Mouse (Mus musculus) kidney, embryonic 14.5 days (tissue): Measurements from ENCODE around the gene Pbx1. TPM values are rescaled to one million over a fixed set of nuclear protein-coding genes. Genes with fewer than 3 reads are reported as not detected.
A peak's percentile ranks its signal among the peaks of the same experiment; 100 is the strongest.

Experiments used
- ATAC-seq: fragments of 200-750 bp; cut with Nextera tagmentation; 2 replicates; pipeline ENCODE4 v1.8.0; 2017; ENCODE audit warnings: moderate number of reproducible peaks, mild to moderate bottlenecking, moderate TSS enrichment, moderate library complexity; ENCODE audit not compliant: low FRiP score, low TSS enrichment
- H3K27ac ChIP-seq: fragments of 300-500 bp; sonication (generic); 2 replicates; pipeline ENCODE4 v1.5.1; 2014; ENCODE audit warnings: low read depth, mild to moderate bottlenecking, low read length, moderate library complexity, mixed read lengths
- H3K27me3 ChIP-seq: fragments of 300-500 bp; sonication (generic); 2 replicates; pipeline ENCODE4 v1.6.1; 2014; ENCODE audit warnings: mild to moderate bottlenecking, low read length; ENCODE audit not compliant: control insufficient read depth, insufficient read depth
- H3K36me3 ChIP-seq: fragments of 300-500 bp; sonication (generic); 2 replicates; pipeline ENCODE4 v1.6.1; 2014; ENCODE audit warnings: low read length, mixed read lengths; ENCODE audit not compliant: control insufficient read depth, insufficient read depth
- H3K4me1 ChIP-seq: fragments of 300-500 bp; sonication (generic); 2 replicates; pipeline ENCODE4 v1.6.1; 2014; ENCODE audit warnings: low read length, mixed read lengths; ENCODE audit not compliant: control insufficient read depth, insufficient read depth
- H3K4me2 ChIP-seq: fragments of 300-500 bp; sonication (generic); replicated peaks from 2 replicates; pipeline ENCODE4 v1.6.1; 2014; ENCODE audit warnings: low read depth, mild to moderate bottlenecking, low read length
- H3K4me3 ChIP-seq: fragments of 300-500 bp; sonication (generic); 2 replicates; pipeline ENCODE4 v1.5.1; 2014; ENCODE audit warnings: mild to moderate bottlenecking, low read length
- H3K9ac ChIP-seq: fragments of 300-500 bp; sonication (generic); 2 replicates; pipeline ENCODE4 v1.6.1; 2014; ENCODE audit warnings: low read depth, mild to moderate bottlenecking, low read length, moderate library complexity
- H3K9me3 ChIP-seq: fragments of 300-500 bp; sonication (generic); 2 replicates; pipeline ENCODE4 v1.6.1; 2016; ENCODE audit warnings: low read length; ENCODE audit not compliant: control insufficient read depth
- WGBS: fragments of 180-500 bp; shearing (Covaris S2); extraction: QIAGEN DNeasy Blood & Tissue Kit; methylation state at CpG from one replicate; pipeline ENCODE4 v1.1.7; 2014; 5-methylcytosine and 5-hydroxymethylcytosine counted together
- polyA plus RNA-seq: library from polyadenylated mRNA; unstranded; fragments of >200 nt; fragmentation: Nextera tagmentation; extraction: Ambion mirVana; gene quantifications from 2 replicates; pipeline ENCODE4 v1.2.1, GENCODE M21; 2014

Gene Pbx1
- polyA plus RNA-seq, 1 experiment from 2014 or later: 107 TPM

- no peak overlapping the region for H3K9ac ChIP-seq
- no peak overlapping the region for H3K27ac ChIP-seq
- WGBS: 42% methylated on average over 10 of the region's 10 CpGs
- no peak overlapping the region for H3K4me2 ChIP-seq
- peaks cover 56% of the 10 kb centered on the region for H3K4me1 ChIP-seq
- H3K4me3 ChIP-seq: no peak overlapping the region
- no peaks in the 10 kb centered on the region for H3K27me3 ChIP-seq
- H3K9me3 ChIP-seq: no peaks in the 10 kb centered on the region
- peaks cover 2% of the 10 kb centered on the region; the same call in 1 of the 2 replicates for H3K36me3 ChIP-seq
- no peak for ATAC-seq
These were observed 143.1 kb downstream of the Pbx1 start for GRCm38 (mm10) chr1:168288891-168289545.

DNA sequence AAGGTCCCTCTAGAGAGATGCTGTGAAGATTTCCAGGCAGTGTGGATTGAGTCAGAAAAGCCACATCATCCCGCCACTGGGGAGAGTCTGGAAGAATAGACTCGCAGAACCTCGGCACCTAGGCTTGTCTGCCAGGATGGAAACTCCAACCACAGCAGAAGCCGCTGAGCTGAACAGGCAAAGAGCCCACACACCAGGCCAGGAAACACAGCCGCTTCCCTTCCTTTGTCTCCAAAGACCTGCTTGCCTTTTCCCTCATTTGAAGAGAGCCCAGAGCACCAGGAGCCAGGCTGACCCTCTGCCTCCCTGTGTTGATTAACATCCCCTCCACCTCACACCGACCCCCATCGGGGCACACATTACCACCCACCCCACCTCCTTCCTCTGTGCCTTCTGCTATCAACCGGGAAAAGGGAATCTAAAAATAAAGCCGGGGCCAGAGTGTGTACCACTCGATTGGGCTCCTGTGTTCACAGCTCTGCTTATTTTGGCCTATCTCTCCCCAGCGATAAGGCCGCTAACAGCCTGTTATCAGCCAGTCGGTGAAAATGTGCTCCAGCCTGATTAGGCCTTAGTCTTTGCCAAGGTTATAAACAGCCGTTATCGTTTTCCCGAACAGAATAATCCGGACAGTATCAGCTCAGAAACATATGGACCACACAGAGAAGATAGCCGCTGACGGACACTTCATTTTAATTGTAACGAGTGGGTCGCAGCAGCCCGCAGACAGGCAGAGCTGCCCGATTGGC, 144.1 kb downstream of the Pbx1 start:
- peak; percentile 18; the same call in 1 of the 2 replicates for ATAC-seq
- Histone ChIP-seq H3K36me3 (peaks cover 2% of the 10 kb centered on the region; the same call in 1 of the 2 replicates), H3K9me3 (no peaks in the 10 kb centered on the region), H3K4me2 (no peak overlapping the region), H3K4me1 (peaks cover 64% of the 10 kb centered on the region), H3K9ac (no peak overlapping the region), H3K27me3 (no peaks in the 10 kb centered on the region), H3K4me3 (no peak overlapping the region), H3K27ac (peak overlapping the region; percentile 56; the same call in 1 of the 2 replicates)
- WGBS: 53% methylated on average over 23 of the region's 23 CpGs

- Histone ChIP-seq H3K9ac (no peak overlapping the region), H3K27ac (no peak overlapping the region), H3K27me3 (no peaks in the 10 kb centered on the region), H3K4me1 (peaks cover 62% of the 10 kb centered on the region), H3K4me3 (no peak overlapping the region), H3K36me3 (peaks cover 2% of the 10 kb centered on the region; the same call in 1 of the 2 replicates), H3K9me3 (no peaks in the 10 kb centered on the region), H3K4me2 (no peak overlapping the region)
- ATAC-seq: no peak
- 60% methylated on average over 2 of the region's 2 CpGs for WGBS
These were observed 145.0 kb downstream of the Pbx1 start for GRCm38 (mm10) chr1:168286862-168287650.

DNA sequence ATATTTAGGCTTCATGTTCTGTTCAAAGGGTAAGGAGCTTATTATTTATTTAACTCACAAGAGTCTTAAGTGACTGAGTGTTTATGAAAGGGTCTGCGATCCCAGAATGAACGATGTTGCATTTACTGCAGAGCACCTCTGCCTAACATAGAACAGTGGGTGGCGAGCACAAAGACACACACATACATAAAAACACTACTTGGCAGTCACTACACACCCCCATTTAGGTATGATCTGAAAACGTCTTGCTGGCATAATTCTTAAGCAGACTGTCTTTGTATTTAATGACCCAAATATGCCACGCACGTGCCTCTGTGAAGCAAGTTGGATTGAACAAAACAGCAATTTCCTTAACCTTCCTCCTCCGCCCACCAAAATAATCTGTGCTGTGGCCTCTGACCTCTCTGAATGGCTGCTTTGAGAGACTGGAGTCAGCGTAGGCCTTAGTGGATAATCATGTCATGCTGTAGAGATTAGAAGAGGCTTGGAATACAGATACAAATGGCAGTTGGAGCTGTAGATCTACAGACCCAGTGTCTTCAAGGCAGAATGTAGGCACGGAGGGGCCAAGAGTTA, 147.4 kb downstream of the Pbx1 start:
- no peak for ATAC-seq
- Histone ChIP-seq H3K9ac (no peak overlapping the region), H3K36me3 (peaks cover 2% of the 10 kb centered on the region; the same call in 1 of the 2 replicates), H3K27me3 (no peaks in the 10 kb centered on the region), H3K4me2 (no peak overlapping the region), H3K4me1 (peaks cover 43% of the 10 kb centered on the region), H3K4me3 (no peak overlapping the region), H3K27ac (no peak overlapping the region), H3K9me3 (no peaks in the 10 kb centered on the region)
- WGBS: 50% methylated on average over 9 of the region's 9 CpGs

DNA sequence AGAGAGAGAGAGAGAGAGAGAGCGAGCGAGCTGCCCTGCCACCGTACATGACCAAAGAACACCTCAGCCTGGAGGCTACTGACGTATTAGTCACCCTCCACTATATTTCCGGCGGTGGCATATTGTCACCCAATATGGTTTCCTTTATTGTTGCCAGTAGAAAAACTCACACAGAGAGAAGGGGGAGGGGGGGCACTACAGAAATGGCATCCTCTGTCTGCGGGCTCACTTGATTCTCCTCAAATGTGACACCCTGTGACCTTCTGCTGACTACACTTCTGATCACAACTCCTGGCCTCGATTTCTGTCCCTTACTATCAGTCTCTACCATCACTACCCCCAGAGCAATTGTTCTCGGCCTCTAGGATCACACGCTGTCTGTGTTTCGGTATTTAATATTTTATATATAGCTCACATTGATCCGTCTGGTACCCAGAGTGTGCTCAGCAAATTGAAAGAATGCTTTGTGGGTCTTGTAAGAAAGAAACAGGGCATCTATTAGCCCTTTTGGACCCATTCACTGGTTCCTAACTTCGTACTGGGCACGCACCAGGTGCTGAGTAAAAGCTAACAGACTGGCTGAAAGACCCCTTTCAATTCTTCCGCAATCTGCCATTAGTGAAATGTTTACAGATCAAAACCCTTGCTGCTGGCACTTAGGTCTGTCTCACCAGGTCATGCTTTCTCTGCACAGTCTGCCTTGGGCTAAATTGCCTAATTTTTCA, 148.1 kb downstream of the Pbx1 start:
- Histone ChIP-seq H3K9me3 (no peaks in the 10 kb centered on the region), H3K27ac (no peak overlapping the region), H3K4me3 (no peak overlapping the region), H3K4me1 (peaks cover 37% of the 10 kb centered on the region), H3K36me3 (peaks cover 2% of the 10 kb centered on the region; the same call in 1 of the 2 replicates), H3K9ac (no peak overlapping the region), H3K4me2 (no peak overlapping the region), H3K27me3 (no peaks in the 10 kb centered on the region)
- WGBS: 73% methylated on average over 15 of the region's 15 CpGs
- ATAC-seq: no peak

- H3K4me3 ChIP-seq: no peak overlapping the region
- peaks cover 31% of the 10 kb centered on the region for H3K4me1 ChIP-seq
- H3K9ac ChIP-seq: no peak overlapping the region
- no peak overlapping the region for H3K27ac ChIP-seq
- WGBS: 62% methylated on average over 2 of the region's 2 CpGs
- H3K4me2 ChIP-seq: no peak overlapping the region
- no peak for ATAC-seq
- H3K36me3 ChIP-seq: no peaks in the 10 kb centered on the region; the same call in 1 of the 2 replicates
- no peaks in the 10 kb centered on the region for H3K9me3 ChIP-seq
- no peaks in the 10 kb centered on the region for H3K27me3 ChIP-seq
These were observed 148.6 kb downstream of the Pbx1 start for GRCm38 (mm10) chr1:168283421-168283820.

DNA sequence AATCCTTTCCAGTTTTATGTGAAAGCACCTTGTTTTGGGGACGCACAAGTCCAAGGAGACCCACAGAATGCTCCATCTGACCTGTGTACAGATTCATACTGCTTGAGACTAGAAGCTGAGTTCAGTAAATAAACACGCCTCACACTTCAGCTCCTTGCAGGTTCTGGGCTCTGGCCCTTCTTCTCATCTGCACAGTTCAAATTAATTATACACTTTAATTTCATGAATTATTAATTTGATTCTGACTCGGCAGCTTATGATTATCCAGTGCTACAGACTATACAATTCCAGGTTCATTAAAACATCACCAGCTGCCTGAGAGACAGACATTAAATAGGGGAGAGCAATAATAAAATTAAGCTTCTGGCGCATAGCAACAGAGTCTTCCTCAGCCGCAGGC, 156.4 kb downstream of the Pbx1 start:
- Histone ChIP-seq H3K27ac (no peak overlapping the region), H3K9me3 (no peaks in the 10 kb centered on the region), H3K4me3 (no peak overlapping the region), H3K27me3 (no peaks in the 10 kb centered on the region), H3K4me2 (no peak overlapping the region), H3K4me1 (peaks cover 4% of the 10 kb centered on the region; the same call in 1 of the 2 replicates), H3K36me3 (no peaks in the 10 kb centered on the region), H3K9ac (no peak overlapping the region)
- ATAC-seq: no peak
- 87% methylated on average over 5 of the region's 5 CpGs for WGBS

DNA sequence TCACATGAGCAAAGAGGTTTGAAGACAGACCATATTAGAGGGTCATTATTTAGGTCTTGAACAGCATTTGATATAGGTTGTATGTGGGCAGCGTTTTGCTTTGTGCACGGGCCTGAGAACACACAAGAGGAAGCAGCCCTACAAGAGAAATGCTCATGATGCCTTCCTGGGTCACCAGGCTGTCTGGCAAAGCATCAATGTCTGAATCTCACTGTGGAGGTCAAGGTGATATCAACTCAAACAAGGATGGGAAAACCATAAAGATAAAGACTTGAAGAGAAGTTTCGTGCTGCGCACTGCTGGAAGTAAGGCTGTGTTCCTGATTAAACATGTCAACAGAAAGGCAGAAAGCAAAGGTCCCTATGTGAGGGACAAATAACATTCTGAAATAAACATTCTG, 157.8 kb downstream of the Pbx1 start:
- Histone ChIP-seq H3K4me3 (no peak overlapping the region), H3K27me3 (no peaks in the 10 kb centered on the region), H3K27ac (no peak overlapping the region), H3K36me3 (no peaks in the 10 kb centered on the region), H3K4me2 (no peak overlapping the region), H3K4me1 (peaks cover 4% of the 10 kb centered on the region), H3K9me3 (no peaks in the 10 kb centered on the region), H3K9ac (no peak overlapping the region)
- WGBS: 90% methylated on average over 4 of the region's 4 CpGs
- no peak for ATAC-seq
